Mouse (Mus musculus) CH12.LX (cell line): ENCODE measurements around the gene Tmc8. TPM values are rescaled to one million over a fixed set of nuclear protein-coding genes. Genes with fewer than 3 reads are reported as not detected.

Experiments
- DNase-seq: peaks from one replicate; pipeline ENCODE4 v3.0.0-alpha.2; 2013; ENCODE audit errors: extremely low read depth
- H3K27ac ChIP-seq: 2 replicates; pipeline ENCODE4 v1.5.1; 2012; ENCODE audit warnings: low read depth, mild to moderate bottlenecking, control low read depth, moderate library complexity; ENCODE audit not compliant: insufficient read depth
- H3K27me3 ChIP-seq: replicated peaks from 2 replicates; pipeline ENCODE3; 2012; ENCODE audit warnings: inconsistent platforms
- H3K36me3 ChIP-seq, 2 experiments: replicated peaks in 1 of 2; 2 replicates each; pipeline versions ENCODE3 to v1.6.1; 2012; ENCODE audit warnings: inconsistent platforms in 1 of 2, low read length in 1 of 2, mild to moderate bottlenecking in 1 of 2, mixed read lengths in 1 of 2, moderate library complexity in 1 of 2; ENCODE audit not compliant: control insufficient read depth in 1 of 2, insufficient read depth in 1 of 2
- H3K4me1 ChIP-seq, 2 experiments: 2 replicates each; pipeline ENCODE4 v1.6.1; 2012; ENCODE audit warnings: inconsistent platforms in 1 of 2, moderate library complexity in 1 of 2; ENCODE audit not compliant: insufficient read depth in 2 of 2, control insufficient read depth in 1 of 2
- H3K4me2 ChIP-seq: 2 replicates; pipeline ENCODE4 v1.6.1; 2012; ENCODE audit warnings: low read depth, mild to moderate bottlenecking, control low read depth; ENCODE audit not compliant: poor library complexity, insufficient read depth, severe bottlenecking
- H3K4me3 ChIP-seq, 3 experiments: fragments of 150-350 bp in 1 of 3; sonication (generic) in 1 of 3; replicated peaks in 1 of 3; 2 replicates each; pipeline versions ENCODE3 to v1.5.1; 2011 to 2012; ENCODE audit warnings: low read depth in 2 of 3, low read length in 2 of 3, mild to moderate bottlenecking in 2 of 3, moderate library complexity in 2 of 3, control low read depth in 1 of 3, improper control_type of control experiment in 1 of 3, inconsistent platforms in 1 of 3, mixed read lengths in 1 of 3; ENCODE audit not compliant: poor library complexity in 1 of 3
- H3K79me2 ChIP-seq: replicated peaks from 2 replicates; pipeline ENCODE4 v1.6.1; 2012; ENCODE audit warnings: mild to moderate bottlenecking, moderate library complexity; ENCODE audit not compliant: control insufficient read depth, poor library complexity, insufficient read depth, severe bottlenecking; ENCODE audit errors: extremely low read depth
- H3K9ac ChIP-seq: 2 replicates; pipeline ENCODE4 v1.6.1; 2012; ENCODE audit warnings: low read depth, mild to moderate bottlenecking, control low read depth, moderate library complexity; ENCODE audit not compliant: insufficient read depth
- H3K9me3 ChIP-seq: replicated peaks from 2 replicates; pipeline ENCODE3; 2012; ENCODE audit warnings: low read length, inconsistent platforms, mixed read lengths
- CHD2 ChIP-seq: IDR thresholded peaks from 2 replicates; pipeline ENCODE4 v1.6.1; 2011; ENCODE audit warnings: low read length, improper control_type of control experiment
- MAZ ChIP-seq: IDR thresholded peaks from 2 replicates; pipeline ENCODE4 v1.6.1; 2012; ENCODE audit warnings: low read depth, mild to moderate bottlenecking, inconsistent platforms, low read length, improper control_type of control experiment, moderate library complexity
- MEF2A ChIP-seq: IDR thresholded peaks from 2 replicates; pipeline ENCODE4 v1.6.1; 2014; ENCODE audit warnings: low read depth, mild to moderate bottlenecking, inconsistent platforms, low read length, improper control_type of control experiment, borderline replicate concordance
- POLR2A ChIP-seq: IDR thresholded peaks from 2 replicates; pipeline ENCODE4 v1.6.1; 2011; ENCODE audit warnings: low read depth, mild to moderate bottlenecking, improper control_type of control experiment, low read length
- RCOR1 ChIP-seq: conservative IDR thresholded peaks from 2 replicates; pipeline ENCODE4 v1.6.1; 2012; ENCODE audit warnings: low read depth, mild to moderate bottlenecking, inconsistent platforms, low read length, improper control_type of control experiment
- TBP ChIP-seq: conservative IDR thresholded peaks from 2 replicates; pipeline ENCODE4 v1.6.1; 2011; ENCODE audit warnings: low read depth, low read length, improper control_type of control experiment
- ZNF384 ChIP-seq: IDR thresholded peaks from 2 replicates; pipeline ENCODE4 v1.6.1; 2012; ENCODE audit warnings: low read depth, low read length, improper control_type of control experiment, inconsistent platforms
- dilution Hi-C: fragments of 300-500 bp; cut with MboI; formaldehyde crosslinking; loops from 2 replicates; pipeline ENCODE4 v1.14.3; 2020; ENCODE audit warnings: low sequenced_read_pairs; ENCODE audit not compliant: extremely low pct_unique_long_range_greater_than_20kb, extremely low pct_ligation_motif_present
- in situ Hi-C: fragments of 300-500 bp; cut with MboI; formaldehyde crosslinking; loops from 3 replicates; pipeline ENCODE4 v1.14.3; 2019; ENCODE audit warnings: low sequenced_read_pairs, low pct_ligation_motif_present, low pct_unique_long_range_greater_than_20kb, mixed read lengths
- polyA plus RNA-seq: library from polyadenylated mRNA; unstranded; fragments of >175 nt; gene quantifications from 2 replicates; pipeline ENCODE4 v1.2.1, GENCODE M21; 2012; ENCODE audit warnings: low read depth; ENCODE audit not compliant: insufficient read length
- total RNA-seq, 2 experiments: library from RNA; depleted of rRNA; stranded (reverse); fragments of 300-350 nt in 1 of 2; fragments of >200 nt in 1 of 2; gene quantifications; 2 replicates each; pipeline ENCODE4 v1.2.3; 2012 to 2014

Tmc8 gene
- total and polyA plus RNA-seq, 3 experiments: 2.2 to 9.8 (median 6.1) TPM

GRCm38 (mm10) chr11:117840910-117841309 lies 59.0 kb downstream of the Tmc8 start:
- DNase-seq: no peak
- H3K36me3 ChIP-seq: peaks cover 0 to 17% of the 10 kb centered on the region in 2 experiments
- TF ChIP-seq MEF2A (no peak), POLR2A (no peak), CHD2 (no peak), TBP (no peak), MAZ (no peak), RCOR1 (no peak), ZNF384 (no peak)
- TF ChIP-seq, all 38 proteins: peak for 0
- dilution Hi-C loops: no loop called here
- in situ Hi-C loops: no loop called here
- Histone ChIP-seq H3K4me2 (no peak overlapping the region), H3K9me3 (no peaks in the 10 kb centered on the region), H3K27ac (no peak overlapping the region), H3K4me1 (peaks cover 7 to 13% of the 10 kb centered on the region in 2 experiments), H3K27me3 (no peaks in the 10 kb centered on the region), H3K79me2 (no peaks in the 10 kb centered on the region), H3K9ac (no peak overlapping the region), H3K4me3 (no peak overlapping the region)

Other genes with a start within 250 kb of the Tmc8 start
- 16.7 and 17.2 TPM in 2 replicates for gene Tnrc6c, start 127.8 kb upstream of the Tmc8 start, total RNA-seq (2012; rRNA removed)
- 6.1 and 6.9 TPM in 2 replicates for gene Tnrc6c, start 127.8 kb upstream of the Tmc8 start, total RNA-seq (2014; rRNA removed)
- 12.2 and 12.8 TPM in 2 replicates for gene Tnrc6c, start 127.8 kb upstream of the Tmc8 start, polyA plus RNA-seq
- 24.8 and 26.8 TPM in 2 replicates for gene Tmc6, start 122 bp downstream of the Tmc8 start, total RNA-seq (2012; rRNA removed)
- gene Tmc6, start 122 bp downstream of the Tmc8 start, total RNA-seq (2014; rRNA removed): 16.3 and 16.8 TPM in 2 replicates
- 28.4 and 30.0 TPM in 2 replicates for gene Tmc6, start 122 bp downstream of the Tmc8 start, polyA plus RNA-seq
- 0.46 and 0.93 TPM in 2 replicates for gene 6030468B19Rik, start 15.6 kb downstream of the Tmc8 start, total RNA-seq (2012; rRNA removed)
- 1.3 and 1.5 TPM in 2 replicates for gene 6030468B19Rik, start 15.6 kb downstream of the Tmc8 start, total RNA-seq (2014; rRNA removed)
- gene 6030468B19Rik, start 15.6 kb downstream of the Tmc8 start, polyA plus RNA-seq: 1.4 and 1.7 TPM in 2 replicates
- gene Gm20708, start 27.6 kb downstream of the Tmc8 start, total RNA-seq (2012; rRNA removed): 0.59 and 1.0 TPM in 2 replicates
- 0.50 TPM in 1 of 2 replicates, not detected in the other for gene Gm20708, start 27.6 kb downstream of the Tmc8 start, total RNA-seq (2014; rRNA removed)
- 0.80 and 1.6 TPM in 2 replicates for gene Gm20708, start 27.6 kb downstream of the Tmc8 start, polyA plus RNA-seq
- gene Syngr2, start 27.6 kb downstream of the Tmc8 start, total RNA-seq (2012; rRNA removed): 362 and 409 TPM in 2 replicates
- 395 and 553 TPM in 2 replicates for gene Syngr2, start 27.6 kb downstream of the Tmc8 start, total RNA-seq (2014; rRNA removed)
- gene Syngr2, start 27.6 kb downstream of the Tmc8 start, polyA plus RNA-seq: 513 and 654 TPM in 2 replicates
- gene Afmid, start 43.8 kb downstream of the Tmc8 start, total RNA-seq (2012; rRNA removed): 6.8 and 7.3 TPM in 2 replicates
- 5.0 and 5.7 TPM in 2 replicates for gene Afmid, start 43.8 kb downstream of the Tmc8 start, total RNA-seq (2014; rRNA removed)
- gene Afmid, start 43.8 kb downstream of the Tmc8 start, polyA plus RNA-seq: 7.1 and 7.5 TPM in 2 replicates
- gene Tk1, start 44.0 kb downstream of the Tmc8 start, total RNA-seq (2012; rRNA removed): 235 and 236 TPM in 2 replicates
- 146 and 149 TPM in 2 replicates for gene Tk1, start 44.0 kb downstream of the Tmc8 start, total RNA-seq (2014; rRNA removed)
- 158 and 179 TPM in 2 replicates for gene Tk1, start 44.0 kb downstream of the Tmc8 start, polyA plus RNA-seq
- gene Birc5, start 67.2 kb downstream of the Tmc8 start, total RNA-seq (2012; rRNA removed): 193 and 237 TPM in 2 replicates
- gene Birc5, start 67.2 kb downstream of the Tmc8 start, total RNA-seq (2014; rRNA removed): 242 and 270 TPM in 2 replicates
- gene Birc5, start 67.2 kb downstream of the Tmc8 start, polyA plus RNA-seq: 286 and 289 TPM in 2 replicates
- gene Tmem235, start 78.7 kb downstream of the Tmc8 start, total RNA-seq (2012; rRNA removed): not detected in 2 replicates
- not detected in 2 replicates for gene Tmem235, start 78.7 kb downstream of the Tmc8 start, total RNA-seq (2014; rRNA removed)
- gene Tmem235, start 78.7 kb downstream of the Tmc8 start, polyA plus RNA-seq: not detected in 2 replicates
- not detected in 2 replicates for gene Tha1, start 91.4 kb downstream of the Tmc8 start, total RNA-seq (2012; rRNA removed)
- gene Tha1, start 91.4 kb downstream of the Tmc8 start, total RNA-seq (2014; rRNA removed): not detected in 2 replicates
- gene Tha1, start 91.4 kb downstream of the Tmc8 start, polyA plus RNA-seq: not detected in 2 replicates
- gene Socs3, start 188.0 kb downstream of the Tmc8 start, total RNA-seq (2012; rRNA removed): 2.5 and 4.7 TPM in 2 replicates
- 1.1 and 1.2 TPM in 2 replicates for gene Socs3, start 188.0 kb downstream of the Tmc8 start, total RNA-seq (2014; rRNA removed)
- gene Socs3, start 188.0 kb downstream of the Tmc8 start, polyA plus RNA-seq: 0.83 and 1.1 TPM in 2 replicates
- 60.5 and 64.5 TPM in 2 replicates for gene Pgs1, start 204.2 kb downstream of the Tmc8 start, total RNA-seq (2012; rRNA removed)
- gene Pgs1, start 204.2 kb downstream of the Tmc8 start, total RNA-seq (2014; rRNA removed): 38.1 and 39.8 TPM in 2 replicates
- gene Pgs1, start 204.2 kb downstream of the Tmc8 start, polyA plus RNA-seq: 50.4 and 50.8 TPM in 2 replicates